Mouse (Mus musculus) CD8-positive naive resting alpha-beta T cell, adult 2 months (primary cell): Measurements from ENCODE around the gene Coa6.

Experiments used
- DNase-seq, 2 experiments: peaks; one replicate each; pipeline ENCODE4 v3.0.0; 2022; ENCODE audit warnings: low read depth in 2 of 2, low spot score in 2 of 2

Coa6 gene

DNA sequence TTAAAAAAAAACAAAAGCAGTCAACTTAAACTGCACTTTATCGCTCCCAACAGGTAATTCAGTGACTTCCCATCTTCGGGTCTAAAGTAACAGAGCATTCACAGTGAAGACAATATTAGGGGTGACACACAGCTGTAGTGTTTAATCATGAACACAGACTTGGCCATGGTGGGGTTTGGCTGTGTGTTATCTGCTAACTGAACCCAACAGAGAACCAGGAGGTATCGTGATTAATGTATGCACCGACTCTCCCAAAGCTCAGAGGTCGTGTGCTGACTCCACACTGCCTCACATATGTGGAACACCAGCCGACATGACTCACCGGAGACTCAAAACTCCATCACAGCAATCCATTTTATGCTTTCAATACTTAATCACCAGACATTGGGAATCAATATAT lies 39.4 kb downstream of the Coa6 start:
- DNase-seq = no peak

DNA sequence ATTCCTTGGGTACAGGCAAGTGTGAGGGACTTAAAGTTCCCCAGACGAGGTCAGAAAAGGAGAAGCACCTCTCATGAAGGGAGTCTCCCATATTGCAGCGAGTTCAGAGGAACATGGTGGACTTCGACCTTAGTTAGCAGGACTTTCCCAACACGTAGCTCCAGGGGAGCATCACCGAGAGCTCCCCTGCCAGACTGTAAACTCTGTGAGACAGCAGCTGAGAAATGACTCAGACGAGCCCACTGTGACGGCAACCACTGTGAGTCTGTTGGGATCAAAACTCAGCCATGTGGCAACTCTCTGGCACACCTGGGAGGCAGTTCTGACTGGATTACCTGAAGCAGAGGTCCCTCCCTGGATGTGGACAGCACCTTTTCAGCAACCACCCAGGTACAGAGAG lies 41.8 kb downstream of the Coa6 start:
- no peak for DNase-seq

DNA sequence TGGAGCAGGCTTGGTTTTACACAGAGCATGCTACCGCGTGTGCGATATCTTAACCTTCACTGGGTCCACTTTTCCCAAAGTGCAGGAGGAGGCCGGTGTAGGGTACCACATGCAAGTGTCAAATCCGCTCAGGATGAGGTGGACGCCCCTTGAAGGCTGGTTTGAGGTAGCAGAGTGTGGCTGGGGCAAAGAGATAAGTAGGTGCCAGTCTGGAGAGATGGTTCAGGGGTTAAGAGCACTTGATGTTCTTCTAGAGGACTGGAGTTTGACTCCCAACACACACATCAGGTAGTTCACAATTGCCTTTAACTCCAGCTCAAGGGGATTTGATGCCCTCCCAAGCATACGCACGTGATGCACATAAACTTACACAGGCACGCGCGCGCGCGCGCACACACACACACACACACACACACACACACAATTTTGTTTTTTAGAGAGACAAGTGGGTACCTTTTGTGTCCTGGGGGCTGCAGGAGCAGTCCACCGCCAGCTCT lies 51.5 kb downstream of the Coa6 start:
- peak in 1 of 2 experiments; percentile 4 for DNase-seq

DNA sequence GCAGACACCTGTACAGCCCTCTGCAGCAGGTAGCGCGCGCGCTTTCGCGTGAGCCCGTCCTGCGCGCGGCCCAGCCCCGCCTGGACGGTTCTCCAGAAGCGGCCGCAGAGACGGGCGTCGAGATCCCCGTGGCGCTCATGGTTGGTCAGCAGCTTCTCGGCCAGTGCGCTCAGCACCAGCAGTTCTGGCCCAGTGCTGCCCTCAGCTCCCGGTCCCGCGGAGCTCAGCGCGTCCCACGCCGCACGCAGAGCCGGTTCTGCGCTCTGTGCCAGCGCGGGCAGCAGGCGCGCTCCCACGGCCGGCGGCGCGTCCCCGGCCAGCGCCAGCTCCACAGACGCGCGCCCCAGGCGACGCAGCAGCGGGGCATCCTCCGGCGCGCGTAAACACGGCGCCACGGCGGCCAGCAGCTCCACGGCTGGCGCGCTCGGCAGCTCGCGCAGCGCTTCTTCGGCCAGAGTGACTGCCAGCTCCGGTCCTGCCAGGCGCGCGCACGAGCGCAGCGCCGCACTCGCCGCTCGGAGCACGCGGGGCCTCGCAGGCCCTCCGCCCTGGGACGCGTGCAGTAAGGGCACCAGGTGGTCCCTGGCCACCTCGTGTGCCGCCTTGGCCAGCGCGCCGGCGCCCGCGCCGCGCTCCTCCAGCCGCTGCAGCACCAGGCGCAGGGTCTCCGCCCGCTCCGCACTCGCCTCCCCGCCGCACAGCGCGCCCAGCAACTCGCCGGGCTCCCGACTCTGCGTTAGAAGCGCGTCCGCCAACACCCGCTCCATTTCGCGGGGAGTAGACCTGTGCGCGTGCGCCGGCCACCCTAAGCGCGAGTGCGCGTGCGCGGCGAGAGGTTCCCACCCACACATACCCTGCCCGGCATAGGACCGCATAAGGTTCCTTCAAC lies 52.2 kb downstream of the Coa6 start, which contains the start of gene Tarbp1:
Gene Tarbp1, minus strand, starts transcription at position 767 of the 889 bp plus-strand sequence.
- DNase-seq = peak; percentile 88 to 92
